Mouse (Mus musculus) bone marrow, adult 2 months (tissue): ENCODE measurements around the gene Mterf2. TPM values are rescaled to one million over a fixed set of nuclear protein-coding genes. Genes with fewer than 3 reads are reported as not detected.

Experiments used
- H3K27ac ChIP-seq: fragments of 200-500 bp; 2 replicates; pipeline ENCODE4 v1.5.1; 2012; ENCODE audit warnings: low read depth, mild to moderate bottlenecking, control low read depth, inconsistent platforms, low read length; ENCODE audit not compliant: control insufficient read depth, poor library complexity, insufficient read depth
- H3K4me1 ChIP-seq: fragments of 200-500 bp; 2 replicates; pipeline ENCODE4 v1.6.1; 2011; ENCODE audit warnings: low read length; ENCODE audit not compliant: control insufficient read depth, insufficient read depth
- H3K4me3 ChIP-seq: fragments of 200-500 bp; replicated peaks from 2 replicates; pipeline ENCODE3; 2011; ENCODE audit warnings: mild to moderate bottlenecking, low read depth, low read length, control low read depth; ENCODE audit not compliant: control insufficient read depth
- CTCF ChIP-seq: fragments of 200-500 bp; IDR thresholded peaks from 2 replicates; pipeline ENCODE4 v1.5.1; 2011; ENCODE audit warnings: low read length, control low read depth; ENCODE audit not compliant: control insufficient read depth, insufficient read depth
- POLR2A ChIP-seq: fragments of 200-500 bp; IDR thresholded peaks from 2 replicates; pipeline ENCODE4 v1.6.1; 2011; ENCODE audit warnings: low read depth, mild to moderate bottlenecking, control low read depth, low read length, borderline replicate concordance; ENCODE audit not compliant: control insufficient read depth
- WGBS: fragments of 180-500 bp; shearing (Covaris S2); methylation state at CpG from one replicate; pipeline ENCODE4 v1.1.7; 2018; 5-methylcytosine and 5-hydroxymethylcytosine counted together
- polyA plus RNA-seq: library from polyadenylated mRNA; stranded (reverse); fragments of >200 nt; gene quantifications from 2 replicates; pipeline ENCODE4 v1.2.4, GENCODE M21; 2011; ENCODE audit warnings: low replicate concordance; ENCODE audit not compliant: missing spikeins, insufficient read depth, insufficient read length

The Mterf2 gene
- polyA plus RNA-seq, 1 experiment, result 3.9 TPM

- TF ChIP-seq POLR2A (no peak), CTCF (no peak)
Observed at GRCm38 (mm10) chr10:85149226-85149625, 21.4 kb upstream of the Mterf2 start.

GRCm38 (mm10) chr10:85146282-85146681 lies 18.5 kb upstream of the Mterf2 start:
- 84% methylated on average over 14 of the region's 14 CpGs for WGBS
- Histone ChIP-seq H3K27ac (no peak overlapping the region), H3K4me1 (no peaks in the 10 kb centered on the region), H3K4me3 (no peak overlapping the region)
- TF ChIP-seq CTCF (no peak), POLR2A (no peak)

More at GRCm38 (mm10) chr10:85149226-85149625, 21.4 kb upstream of the Mterf2 start:
- no peaks in the 10 kb centered on the region for H3K4me1 ChIP-seq
- no peak overlapping the region for H3K27ac ChIP-seq
- WGBS, result 65% methylated on average over 5 of the region's 5 CpGs
- no peak overlapping the region for H3K4me3 ChIP-seq

GRCm38 (mm10) chr10:85141465-85141864 lies 13.6 kb upstream of the Mterf2 start:
- 83% methylated on average over 9 of the region's 9 CpGs for WGBS
- no peak for TF ChIP-seq CTCF
- TF ChIP-seq POLR2A, result no peak
- no peaks in the 10 kb centered on the region for H3K4me1 ChIP-seq
- H3K27ac ChIP-seq, result no peak overlapping the region
- H3K4me3 ChIP-seq, result no peak overlapping the region

GRCm38 (mm10) chr10:85136573-85136972 lies 8.7 kb upstream of the Mterf2 start:
- no peak overlapping the region for H3K27ac ChIP-seq
- H3K4me3 ChIP-seq, result no peak overlapping the region
- H3K4me1 ChIP-seq, result no peaks in the 10 kb centered on the region
- TF ChIP-seq POLR2A, result no peak
- no peak for TF ChIP-seq CTCF
- 82% methylated on average over 6 of the region's 6 CpGs for WGBS

- Histone ChIP-seq H3K27ac (no peak overlapping the region), H3K4me3 (no peak overlapping the region), H3K4me1 (peaks cover 1% of the 10 kb centered on the region; the same call in 1 of the 2 replicates)
- no peak for TF ChIP-seq CTCF
- no peak for TF ChIP-seq POLR2A
- 3% methylated on average over 7 of the region's 7 CpGs for WGBS
Observed at GRCm38 (mm10) chr10:85128453-85128852, 626 bp upstream of the Mterf2 start.

- Histone ChIP-seq H3K27ac (no peak overlapping the region), H3K4me3 (no peak overlapping the region), H3K4me1 (peaks cover 1% of the 10 kb centered on the region; the same call in 1 of the 2 replicates)
- TF ChIP-seq POLR2A (no peak), CTCF (no peak)
- 87% methylated on average over 13 of the region's 13 CpGs for WGBS
Observed at GRCm38 (mm10) chr10:85125184-85125583, 2.6 kb downstream of the Mterf2 start.

- no peak overlapping the region for H3K27ac ChIP-seq
- H3K4me3 ChIP-seq, result no peak overlapping the region
- 89% methylated on average over 4 of the region's 4 CpGs for WGBS
- no peak for TF ChIP-seq CTCF
- no peak for TF ChIP-seq POLR2A
- H3K4me1 ChIP-seq, result no peaks in the 10 kb centered on the region
Observed at GRCm38 (mm10) chr10:85114409-85114808, 13.4 kb downstream of the Mterf2 start.

GRCm38 (mm10) chr10:85103085-85103885 lies 24.5 kb downstream of the Mterf2 start:
- 1% methylated on average over 34 of the region's 34 CpGs for WGBS
- peak overlapping the region; percentile 71; the same call in 1 of the 2 replicates for H3K27ac ChIP-seq
- no peaks in the 10 kb centered on the region; the same call in 1 of the 2 replicates for H3K4me1 ChIP-seq
- TF ChIP-seq CTCF, result no peak
- no peak for TF ChIP-seq POLR2A
- H3K4me3 ChIP-seq, result peak overlapping the region; percentile 67
